Mouse (Mus musculus): Measurements from ENCODE around the gene 2310022A10Rik. TPM values are rescaled to one million over a fixed set of nuclear protein-coding genes. Genes with fewer than 3 reads are reported as not detected.

Gene 2310022A10Rik
- 10 to 100 TPM; 12.8 to 15.9 TPM for total RNA-seq (2021)
- polyA plus RNA-seq (2012; rRNA removed) = 22.5 and 27.7 TPM in 2 replicates
- long read RNA-seq, transcript 2310022A10Rik-201 (10 exons, 2,701 nt) = major isoform, 7 of 13 reads
- long read RNA-seq, partial matches to known transcripts = 0 of 13 reads
- long read RNA-seq, other reads (novel, unspliced or antisense) = 6 of 13 reads

- DNase-seq = peak; percentile 96
Measured at GRCm38 (mm10) chr7:27552931-27553513, at the start of gene 2310022A10Rik, which contains the start of gene Pld3. Gene 2310022A10Rik, plus strand, starts transcription at chr7:27553233. Gene Pld3, minus strand, starts transcription at chr7:27553218.

- no peak for DNase-seq
Measured at GRCm38 (mm10) chr7:27506765-27507370, 46.2 kb upstream of the 2310022A10Rik start.

- DNase-seq = peak; percentile 99
Measured at GRCm38 (mm10) chr7:27507711-27508647, 45.1 kb upstream of the 2310022A10Rik start.

GRCm38 (mm10) chr7:27508648-27509005 lies 44.4 kb upstream of the 2310022A10Rik start:
- peak; percentile 78 for DNase-seq

- no peak for DNase-seq
Measured at GRCm38 (mm10) chr7:27510809-27511208, 42.2 kb upstream of the 2310022A10Rik start.

GRCm38 (mm10) chr7:27514961-27515360 lies 38.1 kb upstream of the 2310022A10Rik start:
- no peak for DNase-seq

GRCm38 (mm10) chr7:27518314-27518713 lies 34.7 kb upstream of the 2310022A10Rik start:
- no peak for DNase-seq

- DNase-seq = no peak
Measured at GRCm38 (mm10) chr7:27520104-27520503, 32.9 kb upstream of the 2310022A10Rik start.

- no peak for DNase-seq
Measured at GRCm38 (mm10) chr7:27520599-27520998, 32.4 kb upstream of the 2310022A10Rik start.

- no peak for DNase-seq
Measured at GRCm38 (mm10) chr7:27522967-27523366, 30.1 kb upstream of the 2310022A10Rik start, which contains the start of gene Hipk4. Gene Hipk4, plus strand, starts transcription at chr7:27523267.

GRCm38 (mm10) chr7:27523805-27524204 lies 29.2 kb upstream of the 2310022A10Rik start:
- no peak for DNase-seq

- DNase-seq = peak; percentile 74
Measured at GRCm38 (mm10) chr7:27526039-27526827, 26.8 kb upstream of the 2310022A10Rik start.

- DNase-seq = no peak
Measured at GRCm38 (mm10) chr7:27529070-27529469, 24.0 kb upstream of the 2310022A10Rik start.

- DNase-seq = no peak
Measured at GRCm38 (mm10) chr7:27530937-27531336, 22.1 kb upstream of the 2310022A10Rik start.

GRCm38 (mm10) chr7:27531707-27532106 lies 21.3 kb upstream of the 2310022A10Rik start:
- no peak for DNase-seq

GRCm38 (mm10) chr7:27532480-27533050 lies 20.5 kb upstream of the 2310022A10Rik start:
- DNase-seq = no peak

GRCm38 (mm10) chr7:27535386-27535785 lies 17.6 kb upstream of the 2310022A10Rik start:
- DNase-seq = no peak

- DNase-seq = no peak
Measured at GRCm38 (mm10) chr7:27536618-27537017, 16.4 kb upstream of the 2310022A10Rik start.

GRCm38 (mm10) chr7:27537998-27538397 lies 15.0 kb upstream of the 2310022A10Rik start:
- peak; percentile 50 for DNase-seq

GRCm38 (mm10) chr7:27538797-27539196 lies 14.2 kb upstream of the 2310022A10Rik start:
- no peak for DNase-seq

GRCm38 (mm10) chr7:27540521-27540920 lies 12.5 kb upstream of the 2310022A10Rik start:
- DNase-seq = no peak
